Mouse (Mus musculus) splenic B cell, adult 2 months (primary cell): Measurements from ENCODE around the gene Rint1.
"Not testable (repeated sequence)": the region's sequence is repeated elsewhere in the genome, so short reads cannot be mapped to it uniquely, and the experiment has no call there.

Experiments
- DNase-seq: peaks from one replicate; pipeline ENCODE4 v3.0.0-alpha.2; 2011; ENCODE audit warnings: low read depth, low spot score
- H3K27me3 ChIP-seq: 2 replicates; pipeline ENCODE4 v1.6.1; 2012; ENCODE audit warnings: mild to moderate bottlenecking, low read length, moderate library complexity, mixed read lengths; ENCODE audit not compliant: control insufficient read depth, poor library complexity, insufficient read depth, severe bottlenecking
- H3K36me3 ChIP-seq: 2 replicates; pipeline ENCODE4 v1.6.1; 2012; ENCODE audit warnings: mild to moderate bottlenecking, low read length, moderate library complexity, mixed read lengths; ENCODE audit not compliant: control insufficient read depth, poor library complexity, insufficient read depth, severe bottlenecking

Rint1 gene

DNA sequence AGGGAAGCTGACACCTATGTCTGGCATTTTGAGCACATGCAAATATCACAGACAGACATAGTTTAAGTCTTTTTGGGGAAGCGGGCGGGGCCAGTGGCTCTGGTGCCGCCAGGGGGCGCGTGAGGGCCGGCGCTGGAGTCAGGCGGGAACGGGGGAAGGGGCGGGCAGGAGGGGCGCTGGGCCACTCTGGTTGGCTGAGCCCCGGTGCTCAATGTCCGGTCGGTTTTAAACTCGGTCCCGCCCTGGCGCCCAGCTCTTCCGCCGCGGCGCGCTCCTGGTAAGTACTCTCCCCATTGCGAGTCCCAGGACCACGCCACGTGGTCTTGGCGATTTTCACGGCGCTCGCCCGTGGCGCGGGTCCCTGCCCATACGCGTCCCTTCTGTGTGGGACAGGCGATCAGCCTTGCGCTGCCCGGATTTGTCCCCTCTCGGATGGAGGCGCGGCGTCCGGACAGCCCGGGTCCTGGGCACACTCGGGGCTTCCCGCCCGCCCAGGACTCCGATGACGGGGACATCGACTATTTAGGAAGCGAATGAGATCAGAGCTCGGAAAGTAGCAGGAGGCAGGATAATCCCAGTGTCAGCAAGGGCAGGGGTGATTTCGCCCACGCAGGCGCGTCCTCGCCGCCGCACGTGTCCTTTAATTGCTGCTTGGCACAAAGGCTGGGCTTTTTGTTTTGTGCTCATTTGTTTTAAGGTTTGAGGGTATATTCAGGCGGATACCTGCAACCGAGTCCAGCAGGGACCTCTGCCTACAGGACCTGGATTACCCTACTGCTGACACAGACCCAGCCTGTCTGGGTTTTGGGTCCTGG is 63.0 kb downstream of the Rint1 start:
- no peaks in the 10 kb centered on the region for H3K27me3 ChIP-seq
- DNase-seq: peak; percentile 93
- H3K36me3 ChIP-seq: peaks cover 13% of the 10 kb centered on the region; the same call in 1 of the 2 replicates

DNA sequence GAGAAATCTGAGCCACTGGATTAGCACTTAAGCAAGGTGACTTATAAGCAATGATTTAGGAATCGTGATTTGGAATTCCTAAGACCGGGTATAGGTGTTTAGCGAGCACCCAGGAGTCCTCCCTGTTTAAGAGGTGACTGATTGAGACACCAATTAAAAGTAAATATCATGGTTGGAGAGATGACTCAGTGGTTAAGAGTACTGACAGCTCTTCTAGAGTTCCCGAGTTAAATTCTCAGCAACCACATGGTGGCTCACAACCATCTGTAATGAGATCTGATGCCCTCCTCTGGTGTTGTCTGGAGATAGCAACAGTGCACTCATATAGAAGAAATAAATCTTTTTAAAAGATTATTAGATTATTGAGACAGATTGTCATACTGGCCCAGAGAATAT is 63.6 kb downstream of the Rint1 start:
- H3K36me3 ChIP-seq: peaks cover 14% of the 10 kb centered on the region
- peak; percentile 30 for DNase-seq
- H3K27me3 ChIP-seq: not testable (repeated sequence)

DNA sequence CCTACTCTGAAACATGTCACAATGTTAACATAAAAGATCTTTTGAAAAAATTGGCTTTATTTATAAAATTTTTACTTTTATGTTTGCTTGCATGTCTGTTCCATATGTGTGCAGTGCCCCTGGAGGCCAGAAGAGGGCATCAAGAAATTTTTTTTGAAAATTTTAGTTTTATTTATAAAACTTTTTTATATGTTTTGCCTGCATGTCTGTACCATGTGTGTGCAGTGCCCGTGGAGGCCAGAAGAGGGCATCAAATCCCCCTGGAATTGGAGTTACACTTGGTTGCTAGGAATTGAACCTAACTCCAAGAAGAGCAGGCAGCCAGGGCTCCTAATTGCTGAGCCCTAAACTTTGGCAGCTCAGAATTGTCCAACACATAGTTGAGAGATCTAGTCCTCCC is 65.4 kb downstream of the Rint1 start:
- peaks cover 18% of the 10 kb centered on the region for H3K36me3 ChIP-seq
- H3K27me3 ChIP-seq: not testable (repeated sequence)
- peak; percentile 49 for DNase-seq

DNA sequence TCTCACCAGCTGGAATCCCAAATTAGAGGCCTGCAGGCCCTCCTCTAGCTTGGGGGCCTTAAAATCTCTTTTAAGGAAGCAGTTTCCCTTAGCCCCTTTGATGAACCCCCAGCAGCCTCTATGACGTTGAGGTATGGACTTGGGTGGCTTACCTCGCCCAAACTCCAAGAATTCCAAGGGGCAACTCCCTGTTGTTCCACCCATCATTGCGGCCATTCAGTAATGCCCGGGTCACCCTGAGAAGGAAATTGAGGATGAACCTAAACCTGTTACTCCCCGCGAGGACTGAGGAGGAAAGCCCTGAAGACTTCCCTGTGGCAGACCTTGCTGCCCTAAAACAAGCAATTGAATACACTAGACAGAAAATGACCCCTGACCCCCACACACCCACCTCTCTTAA is 68.0 kb downstream of the Rint1 start:
- H3K27me3 ChIP-seq: no peaks in the 10 kb centered on the region
- DNase-seq: no peak
- H3K36me3 ChIP-seq: peaks cover 22% of the 10 kb centered on the region

DNA sequence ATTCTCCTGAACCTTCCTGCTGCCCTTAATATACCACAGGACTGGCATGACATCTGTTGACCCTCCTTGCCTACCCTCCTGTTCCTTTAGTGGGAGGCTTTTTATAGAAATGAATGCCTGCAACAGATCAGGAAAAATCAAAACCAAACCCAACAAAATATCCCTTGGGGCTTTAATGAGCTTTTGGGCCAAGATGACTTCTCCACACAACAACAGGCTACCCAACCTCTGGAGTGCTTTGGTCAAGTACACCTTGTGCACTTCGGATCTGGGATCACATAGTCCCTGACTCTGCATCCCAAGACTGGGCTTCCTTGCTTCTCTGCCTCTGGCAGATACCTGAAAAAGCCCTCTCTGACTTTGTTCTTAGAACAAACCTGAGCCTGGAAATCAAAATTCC is 68.7 kb downstream of the Rint1 start:
- H3K27me3 ChIP-seq: no peaks in the 10 kb centered on the region
- DNase-seq: no peak
- peaks cover 22% of the 10 kb centered on the region for H3K36me3 ChIP-seq

DNA sequence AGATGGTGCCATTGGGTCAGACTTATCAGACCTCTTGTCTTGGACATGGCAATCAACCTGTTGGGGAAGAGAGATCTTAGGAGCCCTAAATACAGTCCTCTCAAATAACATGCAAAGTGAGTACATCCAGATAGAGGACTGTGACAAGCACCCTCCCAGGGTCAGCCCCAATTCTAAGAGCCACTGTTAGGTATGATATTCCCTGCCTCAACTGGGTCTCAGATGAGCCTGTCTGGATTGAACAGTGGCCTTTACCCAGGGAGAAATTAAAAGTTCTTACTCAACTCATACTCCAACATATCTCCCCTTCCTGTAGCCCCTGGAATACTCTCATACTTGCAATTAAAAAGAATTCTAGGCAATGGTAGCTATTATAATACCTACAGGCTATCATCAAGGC is 69.7 kb downstream of the Rint1 start:
- H3K27me3 ChIP-seq: no peaks in the 10 kb centered on the region
- DNase-seq: no peak
- H3K36me3 ChIP-seq: peaks cover 25% of the 10 kb centered on the region

DNA sequence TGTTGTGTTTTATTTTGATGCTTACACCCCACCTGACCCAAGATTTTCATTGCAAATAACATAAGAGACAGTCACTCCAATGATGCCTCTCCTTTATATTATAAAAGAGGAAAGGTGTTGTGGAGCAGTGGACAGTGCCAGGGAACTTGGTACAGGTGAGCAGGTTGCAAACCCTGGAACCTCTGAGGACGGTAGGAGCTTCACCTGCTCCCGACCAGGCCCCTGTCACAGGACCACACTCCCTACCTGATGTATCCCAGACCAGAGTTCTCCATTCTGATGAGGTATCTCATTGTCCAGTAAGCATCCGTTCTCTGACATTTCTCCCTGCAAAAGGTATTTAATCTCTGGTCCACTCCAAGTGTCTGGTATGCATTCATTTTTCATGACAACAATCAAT is 70.5 kb downstream of the Rint1 start:
- peaks cover 22% of the 10 kb centered on the region for H3K36me3 ChIP-seq
- H3K27me3 ChIP-seq: no peaks in the 10 kb centered on the region
- no peak for DNase-seq

DNA sequence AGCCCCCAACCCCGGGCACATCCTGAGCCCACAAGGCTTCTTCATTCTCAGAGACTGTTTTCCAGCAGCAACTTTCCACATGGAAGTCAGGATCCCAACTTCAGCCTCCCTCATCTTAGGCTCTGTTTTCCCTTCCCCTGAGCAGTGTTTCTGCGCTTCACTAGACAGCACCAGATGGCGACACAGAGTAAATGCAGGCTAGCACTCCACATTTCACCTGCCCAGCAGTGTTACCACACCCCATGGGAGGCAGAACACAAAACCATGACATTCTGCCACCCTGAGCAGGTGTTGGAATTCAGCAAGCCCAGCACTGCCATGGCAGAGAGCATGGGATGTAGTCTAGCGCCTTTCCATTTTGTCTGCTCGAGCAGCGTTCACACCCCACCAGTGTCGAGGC is 71.1 kb downstream of the Rint1 start:
- H3K27me3 ChIP-seq: no peaks in the 10 kb centered on the region
- peak; percentile 47 for DNase-seq
- H3K36me3 ChIP-seq: peaks cover 19% of the 10 kb centered on the region

DNA sequence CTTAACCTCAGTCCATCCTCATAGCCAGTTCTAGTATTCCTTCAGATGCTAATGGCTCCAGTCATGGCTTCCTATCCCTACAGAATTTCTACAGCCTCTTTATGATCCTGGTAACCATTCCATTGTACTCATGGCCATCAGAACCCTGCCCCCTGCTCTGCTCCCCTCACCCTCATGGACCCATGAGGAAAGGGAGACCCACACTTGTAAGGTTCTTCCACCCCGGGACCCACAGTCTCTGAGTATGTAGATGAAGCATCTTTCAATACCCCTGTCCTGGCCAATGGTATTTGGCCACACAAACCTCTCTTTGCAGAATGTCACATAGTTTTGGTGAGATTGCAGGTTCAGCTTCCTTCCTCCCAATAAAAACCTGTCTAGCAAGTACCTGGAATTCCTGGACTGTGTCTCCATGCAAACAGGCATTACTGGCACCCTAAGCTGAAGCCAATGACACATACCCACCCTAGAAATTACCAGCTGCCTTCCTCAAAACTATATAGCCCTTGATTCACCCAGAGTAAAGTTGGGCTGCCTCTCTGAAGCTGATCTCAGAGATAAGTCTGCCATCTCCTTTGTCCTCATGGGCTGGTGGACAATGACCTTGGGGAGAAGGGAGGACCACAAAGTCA is 71.7 kb downstream of the Rint1 start:
- DNase-seq: no peak
- Histone ChIP-seq H3K27me3 (no peaks in the 10 kb centered on the region), H3K36me3 (peaks cover 14% of the 10 kb centered on the region)

DNA sequence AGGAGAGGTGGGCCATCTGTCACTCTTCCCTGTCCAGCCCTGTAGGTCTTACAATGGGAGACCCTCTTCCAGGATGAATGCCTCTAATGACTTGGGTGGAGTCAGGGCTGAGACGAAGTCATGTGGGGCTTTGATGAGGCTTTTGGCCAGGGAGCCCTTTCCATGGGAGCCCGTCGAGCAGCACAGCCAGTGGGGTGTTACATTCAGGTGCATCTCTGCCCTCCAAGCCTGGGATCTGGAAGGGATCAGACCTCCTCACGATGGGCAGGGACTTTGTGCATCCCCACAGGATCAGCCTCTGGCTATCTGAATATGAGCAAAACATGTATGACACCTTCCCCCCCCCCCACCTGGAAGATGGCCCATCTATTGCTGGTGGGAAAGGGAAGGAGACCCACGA is 72.4 kb downstream of the Rint1 start:
- Histone ChIP-seq H3K27me3 (no peaks in the 10 kb centered on the region), H3K36me3 (peaks cover 12% of the 10 kb centered on the region)
- DNase-seq: no peak

DNA sequence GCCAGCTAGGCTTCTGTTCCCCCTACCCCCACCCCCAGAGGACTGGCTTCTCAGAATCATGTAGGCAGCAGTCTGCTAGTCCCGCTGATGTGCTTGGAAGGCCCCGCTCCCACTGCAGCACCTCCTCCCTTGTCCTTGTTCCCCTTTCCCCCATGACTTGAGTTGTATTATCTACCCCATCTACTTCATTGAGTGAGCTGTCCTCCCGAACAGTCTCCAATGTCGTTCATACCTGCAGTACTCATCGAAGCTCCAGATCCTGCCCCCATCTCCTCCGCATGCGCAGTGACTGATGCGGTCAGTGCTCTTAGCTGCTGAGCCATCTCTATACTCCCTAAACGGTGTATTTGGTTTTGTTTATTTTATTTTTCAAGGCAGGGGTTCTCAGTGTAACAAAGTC is 74.2 kb downstream of the Rint1 start:
- H3K27me3 ChIP-seq: no peaks in the 10 kb centered on the region
- peaks cover 8% of the 10 kb centered on the region for H3K36me3 ChIP-seq
- DNase-seq: no peak

DNA sequence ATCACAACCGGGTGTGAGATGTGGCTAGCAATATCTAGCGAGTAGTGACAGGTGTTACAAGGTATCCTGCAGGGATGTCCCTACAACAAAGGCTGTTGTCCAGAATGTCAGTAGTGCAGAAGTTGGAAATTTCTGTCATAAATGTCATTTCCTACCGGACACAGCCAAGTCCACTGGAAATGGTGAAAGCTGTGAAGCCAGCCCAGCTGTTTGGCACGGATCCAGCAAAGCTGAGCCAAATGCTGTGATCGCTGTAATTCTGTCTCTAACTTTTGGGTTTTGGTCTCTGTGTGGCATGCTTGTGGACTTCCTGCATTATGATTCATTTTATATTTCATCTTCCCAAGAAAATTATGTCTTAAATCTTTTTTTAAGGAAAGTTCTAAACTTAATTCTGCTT is 74.8 kb downstream of the Rint1 start:
- Histone ChIP-seq H3K36me3 (peaks cover 7% of the 10 kb centered on the region), H3K27me3 (no peaks in the 10 kb centered on the region)

DNA sequence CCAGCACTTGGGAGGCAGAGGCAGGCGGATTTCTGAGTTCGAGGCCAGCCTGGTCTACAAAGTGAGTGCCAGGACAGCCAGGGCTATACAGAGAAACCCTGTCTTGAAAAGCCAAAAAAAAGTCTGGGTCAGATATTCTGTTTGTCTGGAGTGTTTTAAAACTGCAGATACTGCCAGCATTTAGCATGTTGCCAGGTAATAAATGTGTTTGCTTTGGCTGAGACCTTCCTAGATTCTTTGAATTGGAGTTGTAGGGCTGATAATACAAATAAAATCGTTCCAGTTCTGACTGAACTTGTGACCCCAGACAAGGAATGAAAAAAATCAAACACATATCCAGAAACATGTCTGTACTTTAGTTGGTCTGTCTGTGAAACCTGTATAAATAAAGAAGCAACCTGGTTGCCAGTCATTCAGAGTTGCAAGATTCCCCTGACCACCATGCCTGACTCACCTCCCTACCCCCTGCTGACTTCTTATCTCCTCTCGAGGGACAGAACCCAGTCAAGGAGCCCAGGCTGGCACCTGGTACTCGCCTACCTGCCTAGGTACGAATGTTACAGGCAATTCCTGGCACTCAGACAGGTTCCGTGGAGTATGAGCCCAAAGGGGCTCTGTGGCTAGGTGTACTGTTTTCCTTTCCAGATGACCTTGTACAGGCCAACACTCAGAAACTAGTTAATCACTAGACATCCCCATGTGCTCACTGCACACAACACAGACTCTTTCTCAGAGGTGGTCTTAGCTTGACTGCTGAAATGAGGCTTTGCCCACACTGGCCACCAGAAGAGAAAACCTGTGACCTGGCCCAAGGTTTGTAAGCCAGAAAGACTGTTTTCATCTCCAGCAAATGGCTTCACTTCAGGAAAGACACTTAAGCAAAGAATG is 75.9 kb downstream of the Rint1 start:
- DNase-seq: no peak
- Histone ChIP-seq H3K27me3 (no peaks in the 10 kb centered on the region), H3K36me3 (peaks cover 4% of the 10 kb centered on the region; the same call in 1 of the 2 replicates)

More for the DNA sequence above, 74.8 kb downstream of the Rint1 start:
- no peak for DNase-seq

DNA sequence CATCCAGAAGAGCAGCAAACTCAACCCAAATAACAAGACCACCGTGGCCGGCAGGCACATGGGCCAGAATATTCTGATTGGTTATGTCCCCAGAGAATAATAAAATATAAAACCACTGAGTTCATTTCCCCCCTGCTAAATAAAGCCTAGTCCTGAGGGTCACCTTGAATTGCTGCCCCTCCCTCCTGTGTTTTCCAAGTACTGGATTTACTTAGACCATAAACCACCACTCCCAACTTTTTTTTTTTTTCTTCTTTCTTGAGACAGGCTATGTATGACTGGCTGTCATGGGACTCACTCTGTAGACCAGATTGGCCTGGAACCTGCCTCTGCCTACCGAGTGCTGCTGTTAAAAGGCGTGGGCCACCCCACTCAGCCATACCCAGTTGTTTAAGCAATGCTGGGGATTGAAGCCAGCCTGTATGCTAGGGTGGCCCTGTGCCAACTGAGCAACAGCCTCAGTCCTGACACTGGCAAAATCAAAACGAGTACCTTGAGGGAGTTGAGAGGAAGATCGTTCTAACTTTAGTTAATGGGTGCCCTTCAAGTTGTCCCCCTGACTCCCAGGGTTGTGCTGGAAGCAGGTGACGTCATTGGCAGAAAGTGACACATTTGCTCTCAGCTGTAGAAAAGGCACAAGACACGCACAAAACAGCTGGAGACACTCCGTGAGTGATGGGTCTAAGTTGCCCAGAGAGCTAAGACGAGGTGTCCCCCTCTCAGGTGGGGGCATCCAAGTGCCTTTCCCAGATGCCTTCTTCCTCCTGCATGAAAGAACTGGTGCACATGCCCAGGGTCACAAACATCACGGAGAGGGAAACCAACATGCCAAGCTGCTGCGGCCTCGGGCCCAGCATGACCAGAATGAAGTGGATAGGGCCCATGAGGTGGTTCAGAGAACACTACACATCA is 76.8 kb downstream of the Rint1 start:
- H3K36me3 ChIP-seq: peaks cover 4% of the 10 kb centered on the region; the same call in 1 of the 2 replicates
- H3K27me3 ChIP-seq: no peaks in the 10 kb centered on the region
- no peak for DNase-seq
